Mouse (Mus musculus) neural tube, embryonic 14.5 days (tissue): ENCODE data around the gene Fam149a. TPM values are rescaled to one million over a fixed set of nuclear protein-coding genes. Genes with fewer than 3 reads are reported as not detected.
A peak's percentile ranks its signal among the peaks of the same experiment; 100 is the strongest.

ENCODE experiments used
- ATAC-seq: fragments of 200-750 bp; cut with Nextera tagmentation; 2 replicates; pipeline ENCODE4 v1.8.0; 2017; ENCODE audit warnings: low read depth, mild to moderate bottlenecking, moderate TSS enrichment, moderate library complexity
- H3K27ac ChIP-seq: fragments of 300-500 bp; sonication (generic); 2 replicates; pipeline ENCODE4 v1.5.1; 2014; ENCODE audit warnings: low read depth, mild to moderate bottlenecking, control low read depth, low read length, moderate library complexity, mixed read lengths
- H3K27me3 ChIP-seq: fragments of 300-500 bp; sonication (generic); 2 replicates; pipeline ENCODE4 v1.6.1; 2014; ENCODE audit warnings: low read length; ENCODE audit not compliant: control insufficient read depth, insufficient read depth
- H3K36me3 ChIP-seq: fragments of 300-500 bp; sonication (generic); 2 replicates; pipeline ENCODE4 v1.6.1; 2014; ENCODE audit warnings: low read length, mixed read lengths; ENCODE audit not compliant: control insufficient read depth, insufficient read depth
- H3K4me1 ChIP-seq: fragments of 300-500 bp; sonication (generic); 2 replicates; pipeline ENCODE4 v1.6.1; 2014; ENCODE audit warnings: low read length; ENCODE audit not compliant: control insufficient read depth, insufficient read depth
- H3K4me2 ChIP-seq: fragments of 300-500 bp; sonication (generic); 2 replicates; pipeline ENCODE4 v1.6.1; 2014; ENCODE audit warnings: mild to moderate bottlenecking, low read depth, low read length, control low read depth
- H3K4me3 ChIP-seq: fragments of 300-500 bp; sonication (generic); 2 replicates; pipeline ENCODE4 v1.5.1; 2014; ENCODE audit warnings: low read depth, low read length, control low read depth, mixed read lengths
- H3K9ac ChIP-seq: fragments of 300-500 bp; sonication (generic); replicated peaks from 2 replicates; pipeline ENCODE4 v1.6.1; 2014; ENCODE audit warnings: low read depth, mild to moderate bottlenecking, control low read depth, low read length, mixed read lengths
- H3K9me3 ChIP-seq: fragments of 300-500 bp; sonication (generic); 2 replicates; pipeline ENCODE4 v1.6.1; 2016; ENCODE audit warnings: low read length; ENCODE audit not compliant: control insufficient read depth
- WGBS: fragments of 180-500 bp; shearing (Covaris S2); extraction: QIAGEN DNeasy Blood & Tissue Kit; methylation state at CpG from one replicate; pipeline ENCODE4 v1.1.7; 2014; 5-methylcytosine and 5-hydroxymethylcytosine counted together
- polyA plus RNA-seq: library from polyadenylated mRNA; unstranded; fragments of >200 nt; fragmentation: Nextera tagmentation; extraction: Ambion mirVana; gene quantifications from 2 replicates; pipeline ENCODE4 v1.2.1, GENCODE M21; 2014

Gene Fam149a
- polyA plus RNA-seq, 1 experiment from 2014 or later, result 11.1 TPM

- Histone ChIP-seq H3K9ac (no peak overlapping the region), H3K27ac (no peak overlapping the region), H3K4me1 (no peaks in the 10 kb centered on the region), H3K4me2 (no peak overlapping the region), H3K9me3 (no peaks in the 10 kb centered on the region), H3K4me3 (no peak overlapping the region), H3K27me3 (no peaks in the 10 kb centered on the region), H3K36me3 (no peaks in the 10 kb centered on the region)
- ATAC-seq, result no peak
- WGBS, result 89% methylated on average over 2 of the region's 2 CpGs
Measured at GRCm38 (mm10) chr8:45321365-45321764, 60.7 kb downstream of the Fam149a start.

GRCm38 (mm10) chr8:45320930-45321329 lies 61.2 kb downstream of the Fam149a start:
- Histone ChIP-seq H3K27ac (no peak overlapping the region), H3K36me3 (no peaks in the 10 kb centered on the region), H3K9me3 (no peaks in the 10 kb centered on the region), H3K4me1 (no peaks in the 10 kb centered on the region), H3K9ac (no peak overlapping the region), H3K4me2 (no peak overlapping the region), H3K27me3 (no peaks in the 10 kb centered on the region), H3K4me3 (no peak overlapping the region)
- 76% methylated on average over 1 of the region's 1 CpGs for WGBS
- ATAC-seq, result no peak

DNA sequence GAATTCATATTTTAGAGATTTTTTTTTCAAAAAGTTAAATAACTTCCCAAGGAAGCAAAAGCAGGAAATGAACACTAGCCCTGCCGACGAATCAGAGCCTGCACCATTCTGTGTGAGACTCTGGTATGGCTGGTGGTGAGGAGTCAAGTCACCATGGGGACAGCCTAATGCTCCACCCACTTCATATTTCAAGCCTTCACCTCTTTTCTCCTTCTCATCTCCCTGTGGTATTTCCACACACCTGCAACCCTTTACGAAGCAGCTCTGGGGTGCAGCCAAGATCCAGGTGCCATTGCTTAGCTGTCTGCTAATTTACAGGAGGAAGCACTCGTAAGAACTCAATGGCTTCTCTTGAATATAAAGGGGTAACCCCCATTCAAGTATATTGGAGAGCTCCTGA lies 71.1 kb downstream of the Fam149a start:
- ATAC-seq, result no peak
- 92% methylated on average over 4 of the region's 4 CpGs for WGBS
- Histone ChIP-seq H3K4me1 (no peaks in the 10 kb centered on the region), H3K9ac (no peak overlapping the region), H3K27ac (no peak overlapping the region), H3K9me3 (no peaks in the 10 kb centered on the region), H3K27me3 (no peaks in the 10 kb centered on the region), H3K36me3 (no peaks in the 10 kb centered on the region), H3K4me3 (no peak overlapping the region), H3K4me2 (no peak overlapping the region)

GRCm38 (mm10) chr8:45308366-45308765 lies 73.7 kb downstream of the Fam149a start, which contains the start of gene Gm45753:
Gm45753 (minus strand) TSS chr8:45308466.
- Histone ChIP-seq H3K27ac (no peak within 1 kb of the TSS), H3K36me3 (no peaks in the 10 kb centered on the region), H3K9me3 (no peaks in the 10 kb centered on the region), H3K4me2 (no peak within 1 kb of the TSS), H3K4me3 (no peak within 1 kb of the TSS), H3K9ac (no peak within 1 kb of the TSS), H3K27me3 (no peaks in the 10 kb centered on the region), H3K4me1 (no peaks in the 10 kb centered on the region)
- 90% methylated on average over 13 of the region's 13 CpGs for WGBS
- ATAC-seq, result no peak

- Histone ChIP-seq H3K4me2 (no peak overlapping the region), H3K4me3 (no peak overlapping the region), H3K9me3 (no peaks in the 10 kb centered on the region), H3K9ac (no peak overlapping the region), H3K4me1 (no peaks in the 10 kb centered on the region), H3K27me3 (no peaks in the 10 kb centered on the region), H3K36me3 (no peaks in the 10 kb centered on the region), H3K27ac (no peak overlapping the region)
- 55% methylated on average over 1 of the region's 1 CpGs for WGBS
- ATAC-seq, result no peak
Measured at GRCm38 (mm10) chr8:45305479-45305878, 76.6 kb downstream of the Fam149a start.

- no peaks in the 10 kb centered on the region for H3K4me1 ChIP-seq
- no peaks in the 10 kb centered on the region for H3K9me3 ChIP-seq
- 90% methylated on average over 3 of the region's 3 CpGs for WGBS
Measured at GRCm38 (mm10) chr8:45304354-45304753, 77.7 kb downstream of the Fam149a start.

GRCm38 (mm10) chr8:45302390-45302789 lies 79.7 kb downstream of the Fam149a start:
- H3K4me3 ChIP-seq, result no peak overlapping the region
- H3K27ac ChIP-seq, result no peak overlapping the region
- H3K4me2 ChIP-seq, result no peak overlapping the region
- no peak overlapping the region for H3K9ac ChIP-seq
- no peaks in the 10 kb centered on the region for H3K27me3 ChIP-seq
- H3K36me3 ChIP-seq, result no peaks in the 10 kb centered on the region
- H3K9me3 ChIP-seq, result no peaks in the 10 kb centered on the region
- H3K4me1 ChIP-seq, result no peaks in the 10 kb centered on the region
- 52% methylated on average over 8 of the region's 8 CpGs for WGBS
- peak; percentile 34; the same call in 1 of the 2 replicates for ATAC-seq

More at GRCm38 (mm10) chr8:45304354-45304753, 77.7 kb downstream of the Fam149a start:
- no peak for ATAC-seq
- H3K27ac ChIP-seq, result no peak overlapping the region
- no peak overlapping the region for H3K4me2 ChIP-seq
- no peaks in the 10 kb centered on the region for H3K27me3 ChIP-seq
- no peak overlapping the region for H3K4me3 ChIP-seq
- H3K36me3 ChIP-seq, result no peaks in the 10 kb centered on the region
- no peak overlapping the region for H3K9ac ChIP-seq

DNA sequence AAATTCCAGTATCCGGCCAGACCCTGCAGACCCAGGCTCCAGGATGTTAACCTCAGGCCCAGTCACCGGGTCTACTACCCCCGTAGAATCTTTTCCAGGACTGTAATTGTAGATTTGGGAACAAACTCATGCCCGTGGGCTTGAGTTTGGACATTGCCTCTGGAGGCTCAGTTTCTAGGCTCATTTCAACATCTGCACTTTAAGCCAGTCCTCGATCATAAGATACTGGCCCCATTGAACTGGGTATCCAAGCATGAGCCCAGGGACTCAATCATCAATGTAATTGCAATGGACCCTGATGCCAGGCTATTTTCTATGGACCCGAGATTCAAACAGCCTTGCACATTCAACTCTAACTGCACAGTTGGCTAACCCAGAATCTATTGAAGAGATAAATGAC lies 86.8 kb downstream of the Fam149a start:
- Histone ChIP-seq H3K4me2 (no peak overlapping the region), H3K9me3 (no peaks in the 10 kb centered on the region), H3K27ac (no peak overlapping the region), H3K9ac (no peak overlapping the region), H3K4me3 (no peak overlapping the region), H3K36me3 (no peaks in the 10 kb centered on the region), H3K4me1 (no peaks in the 10 kb centered on the region), H3K27me3 (no peaks in the 10 kb centered on the region)
- 90% methylated on average over 6 of the region's 6 CpGs for WGBS
- no peak for ATAC-seq

GRCm38 (mm10) chr8:45294687-45295086 lies 87.4 kb downstream of the Fam149a start, which contains the start of gene Klkb1:
Klkb1 (minus strand) TSS chr8:45294859.
- no peak for ATAC-seq
- Histone ChIP-seq H3K9me3 (no peaks in the 10 kb centered on the region), H3K36me3 (no peaks in the 10 kb centered on the region), H3K27ac (no peak within 1 kb of the TSS), H3K27me3 (no peaks in the 10 kb centered on the region), H3K4me1 (no peaks in the 10 kb centered on the region), H3K4me3 (no peak within 1 kb of the TSS), H3K4me2 (no peak within 1 kb of the TSS), H3K9ac (no peak within 1 kb of the TSS)
- WGBS, result 94% methylated on average over 7 of the region's 7 CpGs
